Mouse (Mus musculus) adrenal gland, postnatal 25 days (tissue): ENCODE results near the gene Spta1. TPM values are rescaled to one million over a fixed set of nuclear protein-coding genes. Genes with fewer than 3 reads are reported as not detected.

Experiments used
- DNase-seq: peaks from one replicate; pipeline ENCODE4 v3.0.0; 2021; ENCODE audit warnings: mixed read lengths
- long read RNA-seq: library from polyadenylated mRNA; stranded (forward); transcript quantifications from one replicate; pipeline ENCODE4 v2.0.0, GENCODE M21; 2021
- total RNA-seq: library from RNA; stranded (reverse); gene quantifications from 2 replicates; pipeline ENCODE4 v1.2.3, GENCODE M21; 2021

Gene Spta1
- total RNA-seq = 0.97 and 1.4 TPM in 2 replicates
- long read RNA-seq = 0 reads

DNA sequence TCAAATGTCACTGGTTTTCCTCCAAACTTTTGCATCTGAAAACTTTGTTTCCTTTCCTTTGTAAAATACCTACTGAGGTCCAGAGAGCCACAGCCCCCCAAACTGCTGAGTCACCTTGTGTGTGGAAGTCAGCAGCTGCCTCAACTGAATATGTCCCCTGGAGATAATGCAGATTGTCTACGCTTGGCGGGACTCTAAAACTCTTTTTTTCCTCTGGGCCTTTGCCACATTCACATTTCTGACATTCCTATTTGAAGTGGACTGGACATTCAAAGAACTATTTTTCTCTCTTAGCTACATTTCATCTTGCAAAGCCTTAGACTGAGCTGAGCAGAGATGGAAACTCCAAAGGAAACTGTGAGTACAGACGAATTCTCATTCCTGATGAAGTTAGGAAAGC is at the start of gene Spta1:
Gene Spta1, plus strand, starts transcription at position 172 of the 400 bp plus-strand sequence.
- DNase-seq = no peak

GRCm38 (mm10) chr1:174131217-174131616 is 41.4 kb upstream of the Spta1 start, which contains the start of gene Olfr424:
Gene Olfr424, plus strand, starts transcription at chr1:174131517.
- DNase-seq = no peak

DNA sequence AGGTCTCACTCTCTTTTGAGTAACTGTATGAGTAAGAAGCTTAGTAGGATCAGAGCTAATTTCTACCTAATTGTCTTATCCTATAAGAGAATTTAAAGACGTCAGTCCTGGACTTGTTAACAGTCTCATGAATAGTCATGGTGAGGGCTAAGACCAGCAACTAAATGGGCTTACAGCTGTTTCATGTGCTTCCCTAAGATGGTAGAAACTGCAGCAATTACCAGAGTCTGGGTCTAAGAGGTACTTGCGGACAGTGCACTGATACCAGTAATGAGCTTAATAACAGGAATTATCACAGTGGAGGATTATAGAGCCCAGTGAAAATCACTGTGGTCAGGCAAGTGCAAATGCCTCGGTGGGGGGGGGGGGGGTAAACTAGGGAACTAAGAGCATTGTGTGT is 40.6 kb upstream of the Spta1 start:
- no peak for DNase-seq

- DNase-seq = no peak
These were observed 31.2 kb upstream of the Spta1 start for GRCm38 (mm10) chr1:174141384-174141783.

DNA sequence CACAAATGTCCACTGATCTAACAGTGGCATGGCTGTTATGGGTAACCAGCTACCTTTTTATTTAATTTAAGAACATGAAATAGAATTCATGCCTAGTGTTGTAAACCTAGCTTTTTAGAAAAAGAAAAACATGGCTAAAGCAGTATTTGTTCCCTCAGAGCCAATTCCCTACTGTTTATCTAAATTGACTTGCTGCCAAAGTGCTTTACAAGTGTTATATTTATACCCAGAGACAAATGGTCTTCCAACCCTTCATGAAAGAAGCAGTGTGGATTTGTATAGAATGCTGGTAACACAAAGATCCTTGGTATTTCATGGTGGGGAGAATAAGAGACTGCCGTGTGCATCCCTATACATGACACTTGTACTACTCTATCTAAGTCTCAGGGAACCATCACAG is 25.9 kb upstream of the Spta1 start:
- no peak for DNase-seq

- DNase-seq = no peak
These were observed 23.3 kb upstream of the Spta1 start for GRCm38 (mm10) chr1:174149289-174149688.

- no peak for DNase-seq
These were observed 17.2 kb upstream of the Spta1 start, which contains the start of gene Olfr420 for GRCm38 (mm10) chr1:174155333-174155732. Gene Olfr420, plus strand, starts transcription at chr1:174155633.

GRCm38 (mm10) chr1:174157622-174158021 is 15.0 kb upstream of the Spta1 start:
- DNase-seq = no peak

GRCm38 (mm10) chr1:174158512-174158911 is 14.1 kb upstream of the Spta1 start:
- DNase-seq = no peak

DNA sequence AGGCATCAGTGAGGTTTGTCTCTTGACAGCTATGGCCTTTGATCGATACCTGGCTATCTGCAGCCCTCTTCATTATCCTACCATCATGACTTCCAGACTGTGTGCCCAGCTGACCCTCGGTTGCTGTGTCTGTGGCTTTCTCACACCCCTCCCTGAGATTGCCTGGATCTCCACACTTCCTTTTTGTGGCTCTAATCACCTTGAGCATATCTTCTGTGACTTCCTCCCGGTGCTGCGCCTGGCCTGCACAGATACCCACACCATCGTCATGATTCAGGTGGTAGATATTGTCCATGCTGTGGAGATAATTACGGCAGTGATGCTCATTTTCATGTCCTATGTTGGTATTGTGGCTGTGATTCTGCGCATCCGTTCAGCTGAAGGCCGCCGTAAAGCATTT is 13.5 kb upstream of the Spta1 start:
- DNase-seq = no peak

DNA sequence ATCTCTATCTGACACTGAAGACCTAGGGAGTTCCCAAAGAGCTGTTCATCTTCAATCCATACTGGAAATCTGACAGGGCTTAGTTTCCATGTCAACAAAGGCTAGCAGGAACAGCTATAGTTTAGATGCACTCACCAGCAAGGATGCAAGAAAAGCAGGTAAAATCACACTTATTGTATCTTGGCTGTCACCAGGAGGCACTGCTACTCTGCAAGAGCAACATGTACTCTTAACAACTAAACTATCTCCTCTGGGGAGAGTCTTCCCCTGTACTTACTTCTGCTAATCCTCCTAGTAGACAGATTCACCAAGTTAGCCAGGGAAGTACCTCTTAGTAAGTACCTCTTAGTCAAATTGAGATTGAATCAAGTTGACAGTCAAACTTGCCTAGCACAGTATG is 3.6 kb upstream of the Spta1 start:
- peak; percentile 9 for DNase-seq

GRCm38 (mm10) chr1:174170706-174171501 is 1.7 kb upstream of the Spta1 start:
- DNase-seq = no peak

GRCm38 (mm10) chr1:174171537-174171936 is 1.0 kb upstream of the Spta1 start:
- DNase-seq = no peak

DNA sequence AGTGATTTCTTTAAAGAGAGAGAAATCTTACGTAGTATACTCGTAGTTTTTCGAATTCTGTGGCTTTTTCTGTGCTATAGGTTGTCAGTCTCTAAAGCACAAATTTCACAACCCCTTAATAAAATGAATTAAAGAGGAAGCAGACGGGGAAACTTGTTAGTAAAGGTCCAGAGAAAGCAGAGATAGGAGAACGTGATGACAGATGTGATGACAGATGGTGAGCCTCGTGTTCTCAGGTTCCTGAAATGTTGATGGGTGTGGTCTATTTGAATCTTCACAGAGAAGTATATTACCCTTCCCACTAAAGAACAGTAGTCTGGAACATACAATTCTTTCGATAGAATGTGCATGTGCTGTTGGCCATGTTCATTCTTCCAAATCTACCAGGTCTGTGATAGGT is 32.1 kb downstream of the Spta1 start:
- DNase-seq = no peak

DNA sequence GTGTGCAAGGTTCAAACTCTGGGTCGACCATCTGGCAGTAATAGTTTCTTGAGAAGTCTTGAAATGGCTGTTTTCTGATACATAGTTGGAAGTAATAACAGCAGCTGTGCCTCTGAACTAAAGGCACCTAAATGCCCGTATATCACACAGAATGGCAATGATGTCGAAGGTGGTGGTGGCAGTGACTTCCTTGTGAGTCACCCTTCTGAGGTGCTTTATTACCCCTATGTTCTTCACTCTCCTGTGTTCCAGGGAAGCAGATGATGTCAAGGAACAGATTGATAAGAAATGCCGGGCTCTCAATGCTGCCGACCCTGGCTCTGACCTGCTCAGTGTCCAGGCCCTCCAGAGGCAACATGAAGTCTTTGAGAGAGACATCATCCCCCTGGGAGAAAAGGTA is 39.7 kb downstream of the Spta1 start:
- no peak for DNase-seq

DNA sequence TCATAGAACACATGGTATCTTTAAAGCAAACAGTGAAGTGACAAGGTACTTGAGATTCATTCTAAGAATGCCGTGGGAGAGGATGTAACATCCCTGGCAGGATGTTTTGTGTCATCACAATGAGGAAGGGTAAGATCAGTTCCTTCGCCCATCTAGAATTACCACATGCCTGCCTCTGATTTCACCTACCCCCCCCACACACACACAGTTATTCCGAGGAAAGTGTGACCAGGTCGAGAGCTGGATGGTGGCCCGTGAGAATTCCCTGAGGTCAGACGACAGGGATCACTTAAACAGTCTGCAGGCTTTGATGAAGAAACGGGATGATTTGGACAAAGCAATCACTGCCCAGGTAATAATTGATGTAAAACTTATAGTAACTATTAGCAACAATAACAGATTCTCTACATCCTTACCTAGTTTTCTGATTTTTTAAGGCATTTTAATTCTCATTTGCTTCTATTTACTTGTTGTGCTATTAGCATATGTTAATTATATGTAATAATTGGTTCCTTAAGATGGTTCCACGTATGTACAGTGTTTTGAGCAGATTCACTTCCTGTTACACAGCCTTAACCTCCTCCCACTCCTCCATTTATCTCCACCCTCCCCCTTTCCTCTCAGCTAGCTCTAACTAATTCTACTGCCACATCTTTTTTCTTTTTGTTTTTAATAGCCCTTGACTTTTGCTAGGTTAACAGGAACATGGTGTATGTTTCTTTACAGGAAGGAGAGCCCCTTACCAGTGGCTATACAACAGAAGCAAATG is 42.9 kb downstream of the Spta1 start:
- no peak for DNase-seq

- DNase-seq = no peak
These were observed 44.1 kb downstream of the Spta1 start for GRCm38 (mm10) chr1:174216528-174217204.

DNA sequence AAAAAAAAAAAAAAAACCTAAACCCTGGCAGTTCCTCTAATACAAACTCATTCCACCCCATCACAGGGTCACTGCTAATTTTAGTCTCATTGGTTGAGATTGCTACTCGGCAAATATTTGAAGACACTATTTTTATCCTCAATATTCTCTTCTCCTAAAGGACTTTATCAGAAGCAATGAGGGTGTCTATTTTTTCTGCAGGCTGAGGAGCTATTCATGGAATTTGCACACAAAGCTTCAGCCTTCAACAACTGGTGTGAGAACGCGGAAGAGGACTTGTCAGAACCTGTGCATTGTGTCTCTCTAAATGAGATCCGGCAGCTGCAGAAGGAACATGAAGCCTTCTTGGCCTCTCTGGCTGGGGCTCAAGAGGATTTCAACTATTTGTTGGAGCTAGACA is 67.3 kb downstream of the Spta1 start:
- no peak for DNase-seq

DNA sequence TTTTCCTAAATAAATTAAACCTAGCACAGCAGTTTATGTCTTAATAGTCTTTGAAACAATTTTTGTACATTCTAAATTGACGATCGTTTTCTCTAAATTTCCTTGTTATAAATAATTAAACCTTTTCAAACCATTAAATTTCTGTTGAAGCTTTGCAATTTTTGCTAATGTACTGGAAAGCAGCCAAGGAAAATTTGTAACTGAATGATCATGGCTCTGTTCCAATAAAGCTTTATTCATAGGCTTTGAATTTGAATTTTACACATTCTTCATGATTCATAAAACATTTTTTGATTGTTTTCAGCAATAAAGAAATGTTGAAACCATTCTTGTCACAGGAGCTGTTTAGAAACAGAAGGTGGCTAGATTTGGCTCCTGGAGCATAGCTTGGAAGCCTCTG is 72.0 kb downstream of the Spta1 start:
- no peak for DNase-seq

- DNase-seq = no peak
These were observed 73.5 kb downstream of the Spta1 start for GRCm38 (mm10) chr1:174246080-174246479.

- no peak for DNase-seq
These were observed 74.6 kb downstream of the Spta1 start for GRCm38 (mm10) chr1:174247170-174247569.

DNA sequence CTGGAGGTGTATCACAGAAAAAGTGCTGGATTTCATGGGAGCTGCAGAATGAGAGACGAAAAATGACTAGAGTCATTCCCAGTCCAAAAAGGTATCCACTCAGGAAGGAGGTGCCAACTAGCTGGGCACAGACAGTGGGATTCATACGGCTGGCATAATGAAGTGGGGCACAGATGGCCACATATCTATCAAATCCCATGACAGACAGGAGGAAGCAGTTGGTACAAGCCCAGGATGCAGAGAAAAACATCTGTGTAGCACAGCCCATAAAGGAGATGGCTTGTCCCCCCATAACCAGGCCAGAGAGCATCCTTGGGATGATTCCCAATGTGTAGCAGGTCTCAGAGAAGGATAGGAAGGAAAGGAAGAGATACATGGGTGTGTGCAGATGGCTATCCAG is 77.8 kb downstream of the Spta1 start:
- DNase-seq = no peak

- no peak for DNase-seq
These were observed 79.4 kb downstream of the Spta1 start, which contains the start of gene Olfr419 for GRCm38 (mm10) chr1:174251961-174252360. Gene Olfr419, minus strand, starts transcription at chr1:174252061.
